Mouse (Mus musculus): Measurements from ENCODE around the gene Csf2rb. TPM values are rescaled to one million over a fixed set of nuclear protein-coding genes. Genes with fewer than 3 reads are reported as not detected.

Csf2rb gene
- total and polyA plus RNA-seq, 3 experiments: 145 to 219 (median 178) TPM

DNA sequence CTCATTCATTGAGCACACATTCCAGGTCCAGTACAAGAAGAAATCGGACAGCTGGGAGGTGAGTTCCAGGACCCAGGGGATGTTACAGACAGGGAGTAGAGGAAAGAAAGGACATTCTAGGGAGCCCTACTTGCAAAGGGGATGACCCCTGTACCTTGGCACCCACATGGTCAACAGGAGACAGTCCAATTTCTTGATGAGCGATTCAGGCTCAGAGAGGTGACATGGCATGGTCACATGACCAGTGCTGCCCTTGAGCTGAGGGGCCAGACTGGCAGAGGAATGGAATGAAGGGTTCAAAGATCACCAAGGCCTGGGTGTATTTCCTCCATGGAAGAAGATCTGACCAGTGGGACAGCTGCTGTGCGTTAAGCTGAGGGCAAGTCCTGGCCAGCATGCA lies 19.0 kb downstream of the Csf2rb start:
- DNase-seq (ENCODE audit: low spot score) (no peak), ATAC-seq (ENCODE audit: extremely low read depth, insufficient number of reproducible peaks, low FRiP score, poor library complexity, severe bottlenecking) (no peak)
- H3K27me3 ChIP-seq (ENCODE audit: insufficient read depth, low read length): peaks cover 66% of the 10 kb centered on the region
- H3K4me1 ChIP-seq (ENCODE audit: insufficient read depth, low read depth, low read length): peaks cover 26% of the 10 kb centered on the region
- TF ChIP-seq GATA2 (IDR thresholded peaks at IDR 0.05; ENCODE audit: borderline replicate concordance, low read depth, low read length) (no peak), POLR2AphosphoS5 (IDR thresholded peaks at IDR 0.05; ENCODE audit: insufficient replicate concordance, low read depth, low read length) (no peak), GATA1 (IDR thresholded peaks at IDR 0.05; ENCODE audit: borderline replicate concordance, low read length) (no peak), CTCF (IDR thresholded peaks at IDR 0.05; ENCODE audit: low read depth, low read length) (no peak), TAL1 (conservative IDR thresholded peaks at IDR 0.05; ENCODE audit: low read depth, low read length) (no peak)
- peaks cover 76% of the 10 kb centered on the region for H3K36me3 ChIP-seq (replicated peaks)
- no peaks in the 10 kb centered on the region for H3K9me3 ChIP-seq (replicated peaks)
- no peak overlapping the region for H3K4me3 ChIP-seq (ENCODE audit: low read depth, low read length)

DNA sequence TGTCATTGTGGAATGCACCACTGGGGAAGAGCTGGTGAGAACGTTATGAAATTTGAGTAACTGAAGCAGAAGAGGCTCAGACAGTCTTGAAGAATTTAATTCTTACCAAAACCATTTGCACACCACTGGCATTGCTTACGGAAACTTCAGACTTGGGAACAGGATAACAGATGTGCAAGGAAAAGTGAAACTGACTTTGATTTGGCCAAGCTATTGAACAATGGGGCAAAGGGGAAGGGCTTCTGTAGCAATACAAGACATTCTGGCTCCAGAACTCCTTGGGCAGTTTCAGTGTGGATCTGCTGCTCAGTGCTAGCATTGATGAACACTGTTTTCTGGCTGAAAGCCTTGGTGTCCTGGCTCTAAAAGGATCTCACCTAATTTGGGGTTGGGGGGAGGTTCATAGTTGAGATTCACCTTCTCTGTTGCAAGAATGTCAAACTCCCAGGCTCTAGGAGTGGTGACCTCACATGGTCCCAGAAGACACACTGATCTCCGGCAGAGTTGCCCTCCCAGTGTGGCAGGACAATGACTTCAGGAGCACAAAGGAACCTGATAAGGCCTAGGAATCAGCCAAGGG lies 26.1 kb downstream of the Csf2rb start:
- TF ChIP-seq POLR2AphosphoS5 (IDR thresholded peaks at IDR 0.05; ENCODE audit: insufficient replicate concordance, low read depth, low read length) (no peak), GATA1 (IDR thresholded peaks at IDR 0.05; ENCODE audit: borderline replicate concordance, low read length) (no peak), GATA2 (IDR thresholded peaks at IDR 0.05; ENCODE audit: borderline replicate concordance, low read depth, low read length) (no peak), CTCF (IDR thresholded peaks at IDR 0.05; ENCODE audit: low read depth, low read length) (no peak), TAL1 (conservative IDR thresholded peaks at IDR 0.05; ENCODE audit: low read depth, low read length) (no peak)
- Histone ChIP-seq H3K36me3 (replicated peaks) (peaks cover 27% of the 10 kb centered on the region), H3K4me1 (ENCODE audit: insufficient read depth, low read depth, low read length) (peaks cover 13% of the 10 kb centered on the region), H3K9me3 (replicated peaks) (no peaks in the 10 kb centered on the region), H3K4me3 (ENCODE audit: low read depth, low read length) (no peak overlapping the region), H3K27me3 (ENCODE audit: insufficient read depth, low read length) (peaks cover 56% of the 10 kb centered on the region)
- ATAC-seq (ENCODE audit: extremely low read depth, insufficient number of reproducible peaks, low FRiP score, poor library complexity, severe bottlenecking) (no peak), DNase-seq (ENCODE audit: low spot score) (no peak)

DNA sequence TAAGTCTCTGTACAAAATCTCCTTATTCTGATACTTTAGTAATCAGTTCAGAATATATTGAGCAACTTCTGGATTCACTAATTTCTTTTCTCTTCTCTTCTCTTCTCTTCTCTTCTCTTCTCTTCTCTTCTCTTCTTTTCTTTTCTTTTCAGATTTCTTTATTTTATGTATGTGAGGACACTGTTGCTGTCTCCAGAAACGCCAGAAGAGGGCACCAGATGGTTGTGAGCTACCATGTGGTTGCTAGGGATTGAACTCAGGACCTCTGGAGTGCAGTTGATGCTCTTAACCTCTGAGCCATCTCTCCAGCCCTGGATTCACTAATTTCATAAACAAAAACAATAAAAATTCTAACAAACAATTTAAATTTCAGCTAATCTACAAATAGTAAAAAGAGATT lies 29.4 kb downstream of the Csf2rb start:
- TF ChIP-seq GATA1 (IDR thresholded peaks at IDR 0.05; ENCODE audit: borderline replicate concordance, low read length) (no peak), TAL1 (conservative IDR thresholded peaks at IDR 0.05; ENCODE audit: low read depth, low read length) (no peak)
- H3K27me3 ChIP-seq (ENCODE audit: insufficient read depth, low read length): peaks cover 57% of the 10 kb centered on the region
- H3K4me3 ChIP-seq (ENCODE audit: low read depth, low read length): no peak overlapping the region
- no peaks in the 10 kb centered on the region for H3K9me3 ChIP-seq (replicated peaks)
- DNase-seq (ENCODE audit: low spot score): no peak
- H3K36me3 ChIP-seq (replicated peaks): peaks cover 3% of the 10 kb centered on the region
- ATAC-seq (ENCODE audit: extremely low read depth, insufficient number of reproducible peaks, low FRiP score, poor library complexity, severe bottlenecking): no peak
- peaks cover 2% of the 10 kb centered on the region for H3K4me1 ChIP-seq (ENCODE audit: insufficient read depth, low read depth, low read length)

DNA sequence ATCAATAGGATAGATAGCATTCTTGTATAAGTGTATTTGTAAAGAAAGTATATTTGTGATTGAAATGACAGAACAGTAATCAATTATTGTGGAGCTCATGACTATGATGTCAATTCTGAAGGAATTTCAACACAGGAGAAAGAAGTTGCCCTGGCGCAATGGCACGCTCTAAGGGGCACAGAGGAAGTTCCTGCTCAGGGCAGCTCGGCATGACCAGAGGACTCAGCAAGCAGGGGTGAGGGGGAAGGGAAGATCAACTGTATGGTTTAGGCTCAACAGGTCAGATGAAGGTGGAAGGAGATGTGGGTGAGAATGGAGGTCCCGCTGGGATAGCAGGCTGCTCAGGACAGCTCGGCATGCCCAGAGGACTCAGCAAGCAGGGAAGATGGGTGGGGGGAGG lies 30.0 kb downstream of the Csf2rb start:
- no peak overlapping the region for H3K4me3 ChIP-seq (ENCODE audit: low read depth, low read length)
- peaks cover 59% of the 10 kb centered on the region for H3K27me3 ChIP-seq (ENCODE audit: insufficient read depth, low read length)

DNA sequence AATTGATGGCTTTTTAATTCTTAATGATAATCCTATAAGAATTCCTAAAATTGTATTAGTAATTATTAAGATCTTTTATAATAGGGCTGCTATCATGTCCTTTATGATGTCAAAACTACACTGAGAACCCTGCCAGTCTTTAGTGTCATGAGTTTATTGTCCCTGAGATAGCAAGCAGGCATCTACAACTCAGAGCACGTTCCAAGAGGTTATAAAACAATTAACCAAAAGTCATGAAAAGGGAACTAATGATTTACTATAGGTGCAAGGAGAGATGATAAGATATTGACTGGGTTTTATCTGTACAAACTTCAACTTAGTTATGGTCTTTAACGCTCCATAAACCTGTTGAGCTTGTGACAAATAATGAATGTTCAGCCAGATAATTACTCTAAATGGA lies 40.4 kb downstream of the Csf2rb start:
- Histone ChIP-seq H3K36me3 (replicated peaks) (no peaks in the 10 kb centered on the region), H3K27me3 (ENCODE audit: insufficient read depth, low read length) (peaks cover 51% of the 10 kb centered on the region), H3K4me3 (ENCODE audit: low read depth, low read length) (no peak overlapping the region), H3K9me3 (replicated peaks) (peaks cover 2% of the 10 kb centered on the region; the same call in 1 of the 2 replicates), H3K4me1 (ENCODE audit: insufficient read depth, low read depth, low read length) (peaks cover 14% of the 10 kb centered on the region)
- TF ChIP-seq GATA2 (IDR thresholded peaks at IDR 0.05; ENCODE audit: borderline replicate concordance, low read depth, low read length): no peak
- no peak for TF ChIP-seq TAL1 (conservative IDR thresholded peaks at IDR 0.05; ENCODE audit: low read depth, low read length)
- TF ChIP-seq CTCF (IDR thresholded peaks at IDR 0.05; ENCODE audit: low read depth, low read length): no peak
- no peak for TF ChIP-seq POLR2AphosphoS5 (IDR thresholded peaks at IDR 0.05; ENCODE audit: insufficient replicate concordance, low read depth, low read length)
- TF ChIP-seq GATA1 (IDR thresholded peaks at IDR 0.05; ENCODE audit: borderline replicate concordance, low read length): no peak
- no peak for ATAC-seq (ENCODE audit: extremely low read depth, insufficient number of reproducible peaks, low FRiP score, poor library complexity, severe bottlenecking)
- DNase-seq (ENCODE audit: low spot score): no peak

More for the DNA sequence above, 30.0 kb downstream of the Csf2rb start:
- H3K36me3 ChIP-seq (replicated peaks): no peaks in the 10 kb centered on the region
- ATAC-seq (ENCODE audit: extremely low read depth, insufficient number of reproducible peaks, low FRiP score, poor library complexity, severe bottlenecking) (no peak), DNase-seq (ENCODE audit: low spot score) (no peak)
- no peaks in the 10 kb centered on the region for H3K9me3 ChIP-seq (replicated peaks)
- TF ChIP-seq TAL1 (conservative IDR thresholded peaks at IDR 0.05; ENCODE audit: low read depth, low read length) (no peak), GATA1 (IDR thresholded peaks at IDR 0.05; ENCODE audit: borderline replicate concordance, low read length) (no peak), POLR2AphosphoS5 (IDR thresholded peaks at IDR 0.05; ENCODE audit: insufficient replicate concordance, low read depth, low read length) (no peak), GATA2 (IDR thresholded peaks at IDR 0.05; ENCODE audit: borderline replicate concordance, low read depth, low read length) (no peak), CTCF (IDR thresholded peaks at IDR 0.05; ENCODE audit: low read depth, low read length) (no peak)
- H3K4me1 ChIP-seq (ENCODE audit: insufficient read depth, low read depth, low read length): no peaks in the 10 kb centered on the region

DNA sequence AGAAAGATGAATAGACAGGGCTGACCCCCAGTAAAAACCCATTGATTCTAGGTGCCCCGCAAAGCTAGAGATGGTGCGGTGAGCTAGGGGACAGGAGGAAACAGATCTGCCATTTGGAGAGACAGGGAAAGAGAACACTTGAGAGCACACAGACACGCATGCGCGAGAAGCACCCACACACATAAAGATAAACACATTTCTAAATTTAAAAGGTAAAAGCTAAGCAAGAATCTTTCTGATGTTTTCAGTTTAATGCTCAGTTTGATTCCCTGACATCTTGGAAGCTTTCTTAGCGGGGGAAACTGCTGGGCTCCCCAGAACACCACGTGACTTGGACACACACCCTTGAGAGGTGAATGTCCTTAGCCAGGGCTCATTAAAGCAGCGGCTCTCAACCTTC lies 41.3 kb downstream of the Csf2rb start:
- H3K4me1 ChIP-seq (ENCODE audit: insufficient read depth, low read depth, low read length): peaks cover 14% of the 10 kb centered on the region
- H3K36me3 ChIP-seq (replicated peaks): no peaks in the 10 kb centered on the region
- peaks cover 53% of the 10 kb centered on the region for H3K27me3 ChIP-seq (ENCODE audit: insufficient read depth, low read length)
- H3K9me3 ChIP-seq (replicated peaks): peaks cover 2% of the 10 kb centered on the region; the same call in 1 of the 2 replicates
- H3K4me3 ChIP-seq (ENCODE audit: low read depth, low read length): no peak overlapping the region
- ATAC-seq (ENCODE audit: extremely low read depth, insufficient number of reproducible peaks, low FRiP score, poor library complexity, severe bottlenecking) (no peak), DNase-seq (ENCODE audit: low spot score) (no peak)
- TF ChIP-seq POLR2AphosphoS5 (IDR thresholded peaks at IDR 0.05; ENCODE audit: insufficient replicate concordance, low read depth, low read length) (no peak), TAL1 (conservative IDR thresholded peaks at IDR 0.05; ENCODE audit: low read depth, low read length) (no peak), CTCF (IDR thresholded peaks at IDR 0.05; ENCODE audit: low read depth, low read length) (no peak), GATA1 (IDR thresholded peaks at IDR 0.05; ENCODE audit: borderline replicate concordance, low read length) (no peak), GATA2 (IDR thresholded peaks at IDR 0.05; ENCODE audit: borderline replicate concordance, low read depth, low read length) (no peak)

All from G1E (cell line).